Mouse (Mus musculus) G1E (cell line): ENCODE measurements around the gene Lctl. TPM values are rescaled to one million over a fixed set of nuclear protein-coding genes. Genes with fewer than 3 reads are reported as not detected.
"Not testable (repeated sequence)": the region's sequence is repeated elsewhere in the genome, so short reads cannot be mapped to it uniquely, and the experiment has no call there.

ENCODE experiments used
- ATAC-seq: 2 replicates; pipeline ENCODE4 v1.8.0; 2016; ENCODE audit warnings: mild to moderate bottlenecking; ENCODE audit not compliant: insufficient number of reproducible peaks, poor library complexity, low FRiP score, severe bottlenecking; ENCODE audit errors: extremely low read depth
- DNase-seq: peaks from one replicate; pipeline ENCODE4 v3.0.0; 2012; ENCODE audit warnings: low spot score
- H3K27me3 ChIP-seq: 2 replicates; pipeline ENCODE4 v1.6.1; 2012; ENCODE audit warnings: mild to moderate bottlenecking, low read length, inconsistent platforms; ENCODE audit not compliant: insufficient read depth
- H3K36me3 ChIP-seq: replicated peaks from 2 replicates; pipeline ENCODE3; 2012; ENCODE audit warnings: mild to moderate bottlenecking, inconsistent platforms
- H3K4me1 ChIP-seq: 2 replicates; pipeline ENCODE4 v1.6.1; 2012; ENCODE audit warnings: low read depth, low read length, inconsistent platforms, mixed read lengths; ENCODE audit not compliant: insufficient read depth
- H3K4me3 ChIP-seq: 2 replicates; pipeline ENCODE4 v1.5.1; 2012; ENCODE audit warnings: low read depth, mild to moderate bottlenecking, inconsistent platforms, low read length, moderate library complexity, mixed read lengths
- H3K9me3 ChIP-seq: replicated peaks from 2 replicates; pipeline ENCODE4 v1.6.1; 2012; ENCODE audit warnings: inconsistent platforms
- CTCF ChIP-seq: IDR thresholded peaks from 2 replicates; pipeline ENCODE4 v1.5.1; 2012; ENCODE audit warnings: low read depth, low read length, inconsistent platforms, mixed read lengths
- GATA1 ChIP-seq: IDR thresholded peaks from 2 replicates; pipeline ENCODE4 v1.6.1; 2012; ENCODE audit warnings: borderline replicate concordance, low read length, inconsistent platforms, mixed read lengths
- GATA2 ChIP-seq: IDR thresholded peaks from 2 replicates; pipeline ENCODE4 v1.6.1; 2012; ENCODE audit warnings: low read depth, low read length, inconsistent platforms, borderline replicate concordance
- POLR2AphosphoS5 ChIP-seq: IDR thresholded peaks from 2 replicates; pipeline ENCODE4 v1.6.1; 2012; ENCODE audit warnings: low read depth, low read length, inconsistent platforms; ENCODE audit not compliant: insufficient replicate concordance
- TAL1 ChIP-seq: conservative IDR thresholded peaks from 2 replicates; pipeline ENCODE4 v1.6.1; 2012; ENCODE audit warnings: low read depth, low read length, inconsistent platforms, mixed read lengths
- polyA plus RNA-seq: library from polyadenylated mRNA; stranded (reverse); fragments of >175 nt; gene quantifications from 2 replicates; pipeline ENCODE4 v1.2.3, GENCODE M21; 2012
- total RNA-seq, 2 experiments: library from RNA; stranded (forward) in 1 of 2; stranded (reverse) in 1 of 2; fragments of 200-1000 nt in 1 of 2; fragments of >200 nt in 1 of 2; fragmentation: Nextera tagmentation in 1 of 2; gene quantifications; 2 replicates each; pipeline ENCODE4 v1.2.3; 2014 to 2017

The Lctl gene
- total and polyA plus RNA-seq, 3 experiments: not detected

GRCm38 (mm10) chr9:64110502-64110901 lies 6.4 kb upstream of the Lctl start:
- Histone ChIP-seq H3K9me3 (no peaks in the 10 kb centered on the region), H3K27me3 (peaks cover 21% of the 10 kb centered on the region), H3K36me3 (no peaks in the 10 kb centered on the region), H3K4me1 (no peaks in the 10 kb centered on the region), H3K4me3 (no peak overlapping the region)
- TF ChIP-seq GATA2 (no peak), CTCF (no peak), TAL1 (no peak), POLR2AphosphoS5 (no peak), GATA1 (no peak)
- DNase-seq (no peak), ATAC-seq (no peak)

- no peaks in the 10 kb centered on the region for H3K36me3 ChIP-seq
- no peaks in the 10 kb centered on the region for H3K4me1 ChIP-seq
- H3K9me3 ChIP-seq: no peaks in the 10 kb centered on the region
- peaks cover 47% of the 10 kb centered on the region for H3K27me3 ChIP-seq
- ATAC-seq: no peak
- no peak for DNase-seq
- no peak for TF ChIP-seq CTCF
- no peak for TF ChIP-seq TAL1
- TF ChIP-seq GATA1: no peak
- no peak for TF ChIP-seq POLR2AphosphoS5
- no peak for TF ChIP-seq GATA2
- H3K4me3 ChIP-seq: no peak overlapping the region
Observed at GRCm38 (mm10) chr9:64114646-64115045, 2.3 kb upstream of the Lctl start.

- no peak for ATAC-seq
- H3K36me3 ChIP-seq: no peaks in the 10 kb centered on the region
- TF ChIP-seq CTCF: no peak
- no peak for TF ChIP-seq TAL1
- no peak for TF ChIP-seq POLR2AphosphoS5
- no peak for TF ChIP-seq GATA1
- TF ChIP-seq GATA2: no peak
Observed at GRCm38 (mm10) chr9:64115756-64116155, 1.2 kb upstream of the Lctl start.

GRCm38 (mm10) chr9:64119898-64120297 lies 3.0 kb downstream of the Lctl start:
- TF ChIP-seq GATA2 (no peak), CTCF (peak; percentile 79), TAL1 (no peak), POLR2AphosphoS5 (no peak), GATA1 (no peak)
- Histone ChIP-seq H3K9me3 (no peaks in the 10 kb centered on the region), H3K4me3 (no peak overlapping the region), H3K4me1 (peaks cover 8% of the 10 kb centered on the region), H3K36me3 (no peaks in the 10 kb centered on the region), H3K27me3 (peaks cover 61% of the 10 kb centered on the region)
- ATAC-seq (no peak; the same call in 1 of the 2 replicates), DNase-seq (peak; percentile 34)

More at GRCm38 (mm10) chr9:64115756-64116155, 1.2 kb upstream of the Lctl start:
- no peak for DNase-seq
- Histone ChIP-seq H3K9me3 (no peaks in the 10 kb centered on the region), H3K4me3 (no peak overlapping the region), H3K4me1 (peaks cover 4% of the 10 kb centered on the region), H3K27me3 (peaks cover 47% of the 10 kb centered on the region)

- peak; percentile 14 for DNase-seq
- Histone ChIP-seq H3K4me1 (peaks cover 8% of the 10 kb centered on the region), H3K9me3 (no peaks in the 10 kb centered on the region), H3K27me3 (peaks cover 63% of the 10 kb centered on the region), H3K36me3 (no peaks in the 10 kb centered on the region), H3K4me3 (no peak overlapping the region; the same call in 1 of the 2 replicates)
- TF ChIP-seq POLR2AphosphoS5: no peak
- no peak for TF ChIP-seq GATA1
- no peak for TF ChIP-seq CTCF
- no peak for TF ChIP-seq GATA2
- no peak for TF ChIP-seq TAL1
- ATAC-seq: no peak
Observed at GRCm38 (mm10) chr9:64120584-64121277, 3.8 kb downstream of the Lctl start.

- ATAC-seq (no peak), DNase-seq (no peak)
- no peak overlapping the region for H3K4me3 ChIP-seq
- H3K36me3 ChIP-seq: no peaks in the 10 kb centered on the region
- TF ChIP-seq GATA1 (no peak), TAL1 (no peak), POLR2AphosphoS5 (no peak), GATA2 (no peak), CTCF (no peak)
- no peaks in the 10 kb centered on the region; the same call in 1 of the 2 replicates for H3K9me3 ChIP-seq
- peaks cover 55% of the 10 kb centered on the region for H3K27me3 ChIP-seq
- H3K4me1 ChIP-seq: peaks cover 8% of the 10 kb centered on the region
Observed at GRCm38 (mm10) chr9:64122601-64123000, 5.7 kb downstream of the Lctl start.

GRCm38 (mm10) chr9:64124846-64125245 lies 7.9 kb downstream of the Lctl start:
- not testable (repeated sequence) for H3K36me3 ChIP-seq, H3K4me3 ChIP-seq, DNase-seq, H3K9me3 ChIP-seq, H3K4me1 ChIP-seq, ATAC-seq
- H3K27me3 ChIP-seq: peaks cover 48% of the 10 kb centered on the region
